Mouse (Mus musculus) olfactory bulb, adult 2 months (tissue): ENCODE measurements around the gene Sec24b.

Experiments
- CTCF ChIP-seq: fragments of 200-500 bp; IDR thresholded peaks from 2 replicates; pipeline ENCODE4 v1.5.1; 2012; ENCODE audit warnings: low read depth, mild to moderate bottlenecking, low read length, moderate library complexity; ENCODE audit not compliant: insufficient read depth
- POLR2A ChIP-seq: fragments of 200-500 bp; IDR thresholded peaks from 2 replicates; pipeline ENCODE4 v1.6.1; 2012; ENCODE audit warnings: mild to moderate bottlenecking, low read depth, low read length, moderate library complexity; ENCODE audit not compliant: insufficient read depth

DNA sequence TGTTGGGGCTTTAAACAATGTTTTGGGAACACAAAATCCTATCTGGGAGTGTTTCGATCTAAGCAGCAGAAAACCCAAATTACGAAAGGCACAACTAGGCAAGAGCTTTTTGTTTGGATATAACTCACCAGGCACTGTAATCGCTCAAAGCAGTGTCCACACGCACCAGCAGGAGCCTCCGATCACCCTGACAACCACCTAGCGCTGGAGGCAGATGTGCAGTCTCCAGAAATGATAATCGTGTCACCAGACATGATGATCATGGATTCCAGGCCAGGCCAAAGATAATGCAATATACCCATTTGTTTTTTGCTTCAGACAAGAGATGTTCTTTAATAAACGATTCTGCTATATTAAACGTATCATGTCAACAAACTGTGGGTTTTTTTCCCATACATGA is 93.5 kb downstream of the Sec24b start:
- no peak for TF ChIP-seq CTCF
- TF ChIP-seq POLR2A: no peak
